Mouse (Mus musculus): Measurements from ENCODE around the gene Rnf227.

DNA sequence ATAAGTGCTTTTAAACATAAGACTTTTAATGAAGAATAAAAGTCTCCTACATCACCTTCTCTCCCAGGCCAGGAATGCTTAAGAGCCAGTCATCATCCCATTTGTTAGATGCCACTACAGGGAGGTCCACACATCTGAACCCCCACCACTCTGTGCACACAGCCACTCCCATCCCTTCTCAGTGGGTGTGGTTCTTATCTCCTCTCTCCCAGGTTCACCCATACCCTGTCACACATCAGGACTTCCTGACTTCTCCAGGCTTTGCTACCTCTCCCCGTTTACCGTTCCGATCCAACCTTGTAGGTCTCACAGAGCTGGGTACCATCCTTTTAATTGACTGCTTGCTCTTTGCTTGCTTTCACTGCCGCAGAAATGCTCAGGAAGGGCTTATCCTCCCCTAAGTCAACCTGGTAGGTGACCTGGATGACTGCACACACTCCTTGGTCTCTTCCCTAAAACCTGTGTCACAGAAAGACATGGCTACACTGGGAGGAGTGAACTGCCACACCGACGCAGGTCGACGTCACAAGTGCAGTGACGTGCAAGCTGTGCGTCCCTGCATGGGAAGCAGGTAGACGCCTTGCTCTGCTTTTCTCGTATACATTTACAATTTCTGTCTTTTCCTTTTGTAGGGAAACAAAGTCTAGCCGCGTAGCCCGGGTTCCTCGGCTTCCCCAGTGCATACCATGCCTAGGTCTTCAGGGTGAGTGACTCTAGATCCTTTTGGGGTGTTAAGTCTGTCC lies 33.1 kb downstream of the Rnf227 start:
- TF ChIP-seq CTCF (conservative IDR thresholded peaks at IDR 0.05; ENCODE audit: insufficient read depth, insufficient read length, low read depth, low read length) (no peak), POLR2A (IDR thresholded peaks at IDR 0.05; ENCODE audit: low read depth, low read length) (no peak)
